In the genomic region with DNA sequence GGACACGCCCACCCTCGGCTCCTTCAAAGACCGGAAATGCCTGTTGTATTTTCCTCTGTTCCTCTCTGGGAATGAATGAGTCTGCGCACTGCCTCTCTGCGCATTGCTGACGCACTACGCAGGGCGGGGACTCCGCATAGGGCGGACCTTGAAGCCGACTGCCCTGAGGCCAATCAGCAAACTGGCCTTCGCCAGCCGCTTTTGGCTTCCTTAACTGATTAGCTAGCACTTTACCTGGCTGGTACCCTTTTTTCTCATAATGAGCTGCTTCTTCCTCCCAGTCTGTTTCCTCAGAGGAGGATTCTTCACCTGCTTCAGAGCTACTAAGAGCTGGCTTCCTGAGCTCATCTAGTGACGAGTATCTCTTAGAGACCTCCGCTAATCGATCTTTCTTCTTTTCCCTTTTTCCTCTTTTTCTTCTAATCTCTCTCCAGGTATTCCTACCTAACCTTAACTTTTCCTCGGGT, we compare ENCODE assay signal across 9 mouse cellular contexts. TPM values are rescaled to one million over a fixed set of nuclear protein-coding genes. Genes with fewer than 3 reads are reported as not detected.
DNase-seq lines count a peak whose midpoint lies in the region.
"Had no signal": no experiment of that assay in that cellular context is flagged by ENCODE, and none has a peak within 500 bp of the region (broad histone marks: within the 10 kb centered on the region; RNA-seq: fewer than 3 reads in every experiment).

No protein-coding gene starts in this region.

- DNase-seq in adrenal gland, adult 18-20 months (ENCODE audit: low spot score in 2 of 2) = peak; percentile 30 to 35
- DNase-seq in cerebellum, postnatal 14 days = peak; percentile 5 to 31
- peak; percentile 32 to 72 for DNase-seq in heart, adult 18-20 months
- peak; percentile 3 for DNase-seq in kidney, postnatal 10 days
- peak; percentile 12 to 35 for DNase-seq in left cerebral cortex, adult 18-20 months (ENCODE audit: low spot score in 2 of 2)
- peak; percentile 21 to 61 for DNase-seq in monocyte, adult 2 months (ENCODE audit: low read depth in 1 of 2, low spot score in 2 of 2)
- peak; percentile 8 to 35 for DNase-seq in spleen, postnatal 14 days (ENCODE audit: low spot score in 2 of 2)
- DNase-seq in urinary bladder, postnatal 10 days (ENCODE audit: low spot score) = peak; percentile 10

RNA-seq across cellular contexts. Expression of a gene that starts 6.7 kb away (rescaled TPM):
- total RNA-seq in adrenal gland, adult 18-20 months (2021) = not detected
- not detected for total RNA-seq in heart, adult 18-20 months (2021)
- total RNA-seq in left cerebral cortex, adult 18-20 months (2021) = not detected
- total RNA-seq: gastrocnemius, postnatal 10 days had no signal

RNA-seq across cellular contexts. Expression of a gene that starts 20.8 kb away (rescaled TPM):
- total RNA-seq in adrenal gland, adult 18-20 months (2021) = not detected
- not detected for total RNA-seq in heart, adult 18-20 months (2021)
- not detected for total RNA-seq in left cerebral cortex, adult 18-20 months (2021)
- total RNA-seq: gastrocnemius, postnatal 10 days had no signal

RNA-seq across cellular contexts. Expression of a gene that starts 36.7 kb away (rescaled TPM):
- not detected for total RNA-seq in adrenal gland, adult 18-20 months (2021)
- total RNA-seq in heart, adult 18-20 months (2021) = not detected
- not detected for total RNA-seq in left cerebral cortex, adult 18-20 months (2021)
- total RNA-seq: gastrocnemius, postnatal 10 days had no signal

Comparison
In these comparisons a context has a peak if more than half of its experiments do, and no peak if none do; other contexts are left out.
1. Peak in every context shown above with its lines: DNase-seq.